Comparison of ENCODE assay signal across 10 mouse cellular contexts in the genomic region with DNA sequence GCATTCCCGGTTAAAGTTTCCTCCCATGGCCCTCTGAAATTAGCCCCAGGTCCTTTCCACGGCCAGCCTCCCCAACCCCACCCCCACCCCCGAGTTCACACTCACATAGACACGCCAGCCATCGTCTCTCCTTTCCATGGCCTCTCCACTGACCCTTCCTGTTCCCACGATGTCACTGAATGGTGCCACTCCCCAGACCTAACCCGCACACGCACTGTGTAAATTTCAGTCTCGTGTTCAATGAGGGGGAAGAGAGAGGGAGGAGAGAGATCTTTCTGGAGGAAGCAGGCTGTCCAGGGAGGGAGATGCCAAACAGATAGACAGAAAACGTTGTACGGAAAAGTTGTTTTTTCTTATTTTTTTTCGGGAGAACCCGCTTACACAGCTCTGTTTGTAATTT. TPM values are rescaled to one million over a fixed set of nuclear protein-coding genes. Genes with fewer than 3 reads are reported as not detected.
DNase-seq lines count a peak whose midpoint lies in the region; ATAC-seq and TF ChIP-seq lines count a peak whose summit lies in the region.
"Had no signal": no experiment of that assay in that cellular context is flagged by ENCODE, and none has a peak within 500 bp of the region (broad histone marks: within the 10 kb centered on the region; RNA-seq: fewer than 3 reads in every experiment).

No protein-coding gene starts in this region.

- H3K9me3 ChIP-seq in heart, embryonic 10.5 days: no peaks in the 10 kb centered on the region
- H3K9me3 ChIP-seq in lung, embryonic 14.5 days (ENCODE audit: low read depth, low read length): no peaks in the 10 kb centered on the region
- no peaks in the 10 kb centered on the region for H3K9me3 ChIP-seq in hindbrain, embryonic 16.5 days (ENCODE audit: control insufficient read depth, low read length)
- H3K9me3 ChIP-seq: limb, embryonic 15.5 days had no signal

- no peaks in the 10 kb centered on the region for H3K79me2 ChIP-seq in heart, adult 2 months (replicated peaks; ENCODE audit: control insufficient read depth, insufficient read depth, low read length)

- no peak overlapping the region for H3K9ac ChIP-seq in heart, adult 2 months (ENCODE audit: low read depth, low read length)
- no peak overlapping the region for H3K9ac ChIP-seq in lung, embryonic 14.5 days
- H3K9ac ChIP-seq in hindbrain, embryonic 16.5 days (ENCODE audit: low read depth, low read length): 0 out of 2 replicates have a peak overlapping the region, but pooled peaks have one; percentile 29

- peak overlapping the region; percentile 48; the same call in 1 of the 2 replicates for H3K4me3 ChIP-seq in heart, adult 2 months
- no peak overlapping the region for H3K4me3 ChIP-seq in heart, embryonic 10.5 days
- no peak overlapping the region for H3K4me3 ChIP-seq in lung, embryonic 14.5 days (ENCODE audit: low read depth, low read length)
- H3K4me3 ChIP-seq in hindbrain, embryonic 16.5 days (ENCODE audit: low read length): no peak overlapping the region

- ATAC-seq in lung, embryonic 14.5 days (ENCODE audit: insufficient read depth): no peak
- no peak for ATAC-seq in hindbrain, embryonic 16.5 days
- ATAC-seq in frontal cortex, adult (ENCODE audit: low TSS enrichment): no peak

- WGBS in heart, adult 2 months: 37% methylated on average over 13 of the region's 13 CpGs
- 30% methylated on average over 13 of the region's 13 CpGs for WGBS in heart, embryonic 10.5 days
- WGBS in lung, embryonic 14.5 days: 25% methylated on average over 13 of the region's 13 CpGs
- WGBS in hindbrain, embryonic 16.5 days: 18% methylated on average over 13 of the region's 13 CpGs

- no peak for TF ChIP-seq CTCF in heart, adult 2 months (IDR thresholded peaks at IDR 0.05)
- no peak for TF ChIP-seq CTCF in lung, embryonic 14.5 days (IDR thresholded peaks at IDR 0.05; ENCODE audit: low read depth)

- TF ChIP-seq EP300 in heart, adult 2 months (IDR thresholded peaks at IDR 0.05; ENCODE audit: insufficient read depth, low read depth, low read length): no peak

- DNase-seq in heart, adult 2 months: no peak
- no peak for DNase-seq in heart, embryonic 10.5 days (ENCODE audit: low spot score)
- DNase-seq in lung, embryonic 14.5 days: no peak
- DNase-seq in lung, postnatal 14 days: no peak
- DNase-seq in MN1 (ENCODE audit: low spot score): no peak
- no peak for DNase-seq in urinary bladder, postnatal 10 days (ENCODE audit: low spot score)

- H3K4me1 ChIP-seq in heart, adult 2 months (ENCODE audit: control insufficient read depth, insufficient read depth, low read length): 0 out of 2 replicates have a peak, but pooled peaks cover 1% of the 10 kb centered on the region
- peaks cover 39% of the 10 kb centered on the region for H3K4me1 ChIP-seq in heart, embryonic 10.5 days
- no peaks in the 10 kb centered on the region for H3K4me1 ChIP-seq in lung, embryonic 14.5 days (ENCODE audit: insufficient read depth)
- H3K4me1 ChIP-seq in hindbrain, embryonic 16.5 days (ENCODE audit: control insufficient read depth, insufficient read depth, low read depth, low read length): peaks cover 36% of the 10 kb centered on the region

- peak overlapping the region; percentile 79; the same call in 1 of the 2 replicates for H3K4me2 ChIP-seq in lung, embryonic 14.5 days
- 0 out of 2 replicates have a peak overlapping the region, but pooled peaks have one; percentile 13 for H3K4me2 ChIP-seq in hindbrain, embryonic 16.5 days (ENCODE audit: low read length)

- no peak overlapping the region; the same call in 1 of the 2 replicates for H3K27ac ChIP-seq in heart, adult 2 months
- no peak overlapping the region for H3K27ac ChIP-seq in heart, embryonic 10.5 days
- H3K27ac ChIP-seq in lung, embryonic 14.5 days (ENCODE audit: low read depth): no peak overlapping the region
- peak overlapping the region; percentile 46 for H3K27ac ChIP-seq in hindbrain, embryonic 16.5 days (ENCODE audit: low read depth, low read length)
- H3K27ac ChIP-seq: limb, embryonic 15.5 days had no signal

- peaks cover 3% of the 10 kb centered on the region for H3K27me3 ChIP-seq in heart, adult 2 months (ENCODE audit: control insufficient read depth, insufficient read depth, low read length)
- peaks cover 68% of the 10 kb centered on the region for H3K27me3 ChIP-seq in heart, embryonic 10.5 days (ENCODE audit: insufficient read depth, poor library complexity, severe bottlenecking)
- peaks cover 39% of the 10 kb centered on the region for H3K27me3 ChIP-seq in lung, embryonic 14.5 days (ENCODE audit: insufficient read depth, low read length)
- H3K27me3 ChIP-seq in hindbrain, embryonic 16.5 days (replicated peaks; ENCODE audit: control insufficient read depth, insufficient read depth, low read length): no peaks in the 10 kb centered on the region

- intact Hi-C loops in heart, adult 2 months (cut with DNase I): no loop called here

- no peak for TF ChIP-seq POLR2A in heart, adult 2 months (IDR thresholded peaks at IDR 0.05; ENCODE audit: insufficient read depth, low read depth, low read length)

- no peaks in the 10 kb centered on the region for H3K36me3 ChIP-seq in heart, adult 2 months (ENCODE audit: control insufficient read depth, insufficient read depth, low read length)
- no peaks in the 10 kb centered on the region for H3K36me3 ChIP-seq in heart, embryonic 10.5 days
- H3K36me3 ChIP-seq in lung, embryonic 14.5 days (ENCODE audit: insufficient read depth): no peaks in the 10 kb centered on the region
- H3K36me3 ChIP-seq in hindbrain, embryonic 16.5 days (ENCODE audit: control insufficient read depth, insufficient read depth, low read length): peaks cover 7% of the 10 kb centered on the region; the same call in 1 of the 2 replicates
- H3K36me3 ChIP-seq: limb, embryonic 15.5 days had no signal

RNA-seq across cellular contexts. Expression of a gene that starts 12.5 kb away (rescaled TPM):
- total RNA-seq in heart, adult 2 months (2021): not detected
- polyA plus RNA-seq in heart, adult 2 months (2012; rRNA removed): not detected in 2 replicates
- polyA plus RNA-seq in heart, embryonic 10.5 days (2016; fragmentation: Nextera tagmentation; extraction: Ambion mirVana): not detected in 2 replicates
- not detected in 2 replicates for polyA plus RNA-seq in lung, embryonic 14.5 days (2014; fragmentation: Nextera tagmentation; extraction: Ambion mirVana)
- 0.14 TPM in 1 of 2 replicates, not detected in the other for polyA plus RNA-seq in hindbrain, embryonic 16.5 days (2015; fragmentation: Nextera tagmentation; extraction: Ambion mirVana)
- polyA plus RNA-seq: limb, embryonic 15.5 days; small intestine, adult 2 months had no signal
